Mouse (Mus musculus): Measurements from ENCODE around the gene Mroh2a.

The Mroh2a gene

DNA sequence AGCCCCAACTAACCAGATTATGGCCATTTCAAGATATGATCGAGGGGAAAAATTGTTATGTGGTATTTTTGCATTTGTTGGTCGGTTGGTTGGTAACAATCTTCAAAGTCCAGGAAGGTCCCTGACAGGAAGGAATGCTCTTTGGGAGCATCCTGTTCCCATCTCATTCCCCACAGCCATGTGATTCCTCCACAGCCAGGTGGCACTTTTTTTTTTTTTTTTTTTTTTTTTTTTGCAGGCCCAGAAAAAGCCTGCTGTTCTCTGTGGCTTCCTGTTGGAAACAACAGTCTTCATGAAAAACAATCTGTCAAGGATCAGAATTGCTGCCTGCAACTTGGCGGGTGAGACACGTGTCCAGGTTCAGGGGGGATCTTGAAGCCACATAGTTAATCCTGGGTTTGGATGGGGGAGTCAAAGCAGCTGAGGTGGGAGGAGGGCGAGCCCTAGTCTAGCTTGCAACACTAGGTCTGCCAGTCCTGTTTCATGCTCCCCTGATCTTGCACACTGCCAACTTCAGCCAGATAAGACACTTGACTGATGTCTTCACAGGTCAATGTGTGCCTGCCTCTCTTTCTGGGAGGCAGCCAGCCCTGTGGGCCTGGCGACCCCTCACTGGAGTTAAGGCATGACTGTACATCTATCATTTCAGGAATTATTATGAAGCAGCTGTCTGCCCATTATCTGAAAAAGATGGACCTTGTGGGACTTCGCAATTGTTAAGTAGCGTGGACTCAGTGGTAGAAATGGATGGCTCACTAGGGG, 32.3 kb downstream of the Mroh2a start:
- no peak for DNase-seq (ENCODE audit: low spot score in 2 of 2)

- DNase-seq (ENCODE audit: low spot score in 2 of 2), result no peak
Observed at GRCm38 (mm10) chr1:88259643-88260024, 32.8 kb downstream of the Mroh2a start.

- no peak for DNase-seq (ENCODE audit: low spot score in 2 of 2)
Observed at GRCm38 (mm10) chr1:88260114-88260513, 33.3 kb downstream of the Mroh2a start.

DNA sequence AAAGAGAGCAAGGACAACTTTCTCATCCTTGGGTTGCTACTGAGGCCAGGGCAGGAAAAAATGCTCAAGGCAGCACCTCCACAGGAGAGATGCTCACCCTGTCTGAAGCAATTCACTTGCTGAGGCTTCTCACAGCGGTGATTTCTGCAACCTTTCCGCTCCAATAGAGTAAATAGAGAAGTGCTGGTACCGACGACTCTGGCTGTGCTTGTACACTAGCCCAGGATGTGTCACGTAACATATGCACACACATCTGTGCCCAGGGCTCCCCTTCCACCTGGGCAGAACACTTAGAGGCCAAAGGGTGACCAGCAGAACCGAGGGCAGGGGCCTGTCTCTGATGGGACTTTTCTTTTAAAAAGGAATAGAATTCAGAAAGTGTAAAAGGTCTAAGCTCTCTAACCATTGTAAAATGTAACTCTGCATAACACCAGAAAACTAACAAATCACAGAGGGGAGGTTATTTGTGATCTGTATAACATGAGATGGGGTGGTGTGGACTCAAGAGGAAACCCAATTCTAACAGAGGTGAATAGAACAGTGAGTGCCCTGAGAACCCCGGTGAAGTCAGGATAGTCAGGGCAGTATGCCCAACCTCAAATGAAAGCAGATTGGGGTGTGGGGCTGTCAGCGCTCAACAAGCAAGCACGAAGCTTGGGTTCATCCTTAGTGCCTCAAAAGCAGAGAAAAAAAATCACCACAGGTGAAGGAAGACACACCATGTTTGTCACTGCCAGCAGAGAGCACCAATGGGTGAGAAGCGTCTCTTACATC, 34.0 kb downstream of the Mroh2a start:
- DNase-seq (ENCODE audit: low spot score in 2 of 2), result no peak

GRCm38 (mm10) chr1:88261706-88262105, 34.9 kb downstream of the Mroh2a start:
- DNase-seq (ENCODE audit: low spot score in 2 of 2), result no peak

- DNase-seq (ENCODE audit: low spot score in 2 of 2), result peak in 1 of 2 experiments; percentile 30
Observed at GRCm38 (mm10) chr1:88262255-88262654, 35.5 kb downstream of the Mroh2a start.

DNA sequence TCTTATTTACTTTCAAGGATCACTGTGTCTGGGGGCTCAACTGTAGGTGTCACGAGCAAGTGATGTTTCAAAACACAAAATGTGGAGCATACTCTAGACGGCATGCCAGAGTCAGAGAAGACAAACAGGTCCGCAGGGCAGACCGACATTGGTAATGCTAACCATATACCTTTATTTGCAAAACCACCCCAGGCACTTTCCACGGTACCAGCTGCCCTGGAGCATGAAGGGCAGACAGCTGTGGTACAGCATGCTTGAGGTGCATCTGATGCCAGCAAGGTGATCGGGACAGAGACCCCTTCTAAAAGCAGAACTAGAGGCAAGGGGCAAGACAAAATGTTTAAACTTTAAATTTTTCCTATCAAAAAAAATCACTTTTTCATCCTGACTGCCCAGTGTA, 36.2 kb downstream of the Mroh2a start:
- no peak for DNase-seq (ENCODE audit: low spot score in 2 of 2)

DNA sequence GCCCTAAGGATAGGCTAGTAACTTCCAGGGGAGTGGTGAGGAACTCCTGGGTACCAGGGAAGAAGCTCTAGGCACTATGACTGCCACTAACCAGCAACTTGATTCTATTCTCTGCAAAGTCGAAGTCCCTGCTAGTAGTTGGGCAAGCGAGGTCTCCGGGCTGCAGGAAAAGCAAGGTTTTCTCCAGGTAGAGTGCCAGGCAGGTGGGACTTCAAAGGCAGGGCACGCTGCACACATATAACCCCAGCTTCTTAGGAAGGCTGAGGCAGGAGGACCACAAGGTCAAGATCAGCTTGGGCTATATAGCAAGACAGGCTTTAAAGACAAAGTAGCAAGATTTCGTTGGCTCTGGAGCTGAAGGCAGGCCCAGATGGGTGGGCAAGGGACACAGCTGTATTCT, 37.0 kb downstream of the Mroh2a start:
- DNase-seq (ENCODE audit: low spot score in 2 of 2), result no peak

- no peak for DNase-seq (ENCODE audit: low spot score in 2 of 2)
Observed at GRCm38 (mm10) chr1:88264237-88264868, 37.6 kb downstream of the Mroh2a start.

- DNase-seq (ENCODE audit: low spot score in 2 of 2), result no peak
Observed at GRCm38 (mm10) chr1:88264869-88265240, 38.1 kb downstream of the Mroh2a start.

- no peak for DNase-seq (ENCODE audit: low spot score in 2 of 2)
Observed at GRCm38 (mm10) chr1:88266123-88266522, 39.3 kb downstream of the Mroh2a start.

GRCm38 (mm10) chr1:88267489-88267888, 40.7 kb downstream of the Mroh2a start:
- DNase-seq (ENCODE audit: low spot score in 2 of 2), result no peak

DNA sequence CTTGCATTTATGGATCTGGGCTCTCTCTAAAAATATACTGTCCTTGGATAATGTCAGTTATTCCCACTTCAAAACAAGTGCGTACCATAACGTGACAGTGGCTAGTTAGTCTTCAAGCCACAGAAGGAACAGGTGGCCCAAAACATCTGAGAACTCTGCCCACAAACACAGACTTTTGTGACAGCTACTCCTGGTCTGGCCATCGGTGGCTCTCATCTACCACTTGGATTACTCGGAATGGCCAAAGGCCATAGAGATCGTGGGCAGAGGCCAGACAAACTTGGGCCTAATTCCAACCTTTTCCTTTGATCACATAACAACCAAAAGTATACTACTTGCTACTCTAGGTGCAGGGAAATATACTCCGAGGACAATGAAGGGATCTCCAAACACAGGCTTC, 41.3 kb downstream of the Mroh2a start:
- no peak for DNase-seq (ENCODE audit: low spot score in 2 of 2)

GRCm38 (mm10) chr1:88269539-88270309, 42.9 kb downstream of the Mroh2a start:
- DNase-seq (ENCODE audit: low spot score in 2 of 2), result no peak

DNA sequence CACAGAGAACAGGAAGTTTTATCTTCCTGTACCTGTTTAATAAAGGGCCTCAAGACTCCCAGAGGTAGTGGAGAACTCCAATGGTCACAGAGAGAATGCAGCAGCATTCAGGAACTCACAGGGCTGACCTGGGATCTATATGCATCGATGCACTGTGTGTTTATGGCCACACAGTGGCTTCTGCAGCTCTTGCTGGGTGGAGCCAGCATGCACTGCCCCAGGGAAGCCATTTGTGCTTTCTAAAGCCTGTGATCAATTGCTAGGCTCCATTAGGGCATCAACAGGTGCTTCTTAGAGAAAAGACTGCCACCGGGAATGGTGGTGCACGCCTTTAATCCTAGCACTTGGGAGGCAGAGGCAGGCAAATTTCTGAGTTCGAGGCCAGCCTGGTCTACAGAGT, 46.1 kb downstream of the Mroh2a start:
- DNase-seq (ENCODE audit: low spot score in 2 of 2), result no peak

DNA sequence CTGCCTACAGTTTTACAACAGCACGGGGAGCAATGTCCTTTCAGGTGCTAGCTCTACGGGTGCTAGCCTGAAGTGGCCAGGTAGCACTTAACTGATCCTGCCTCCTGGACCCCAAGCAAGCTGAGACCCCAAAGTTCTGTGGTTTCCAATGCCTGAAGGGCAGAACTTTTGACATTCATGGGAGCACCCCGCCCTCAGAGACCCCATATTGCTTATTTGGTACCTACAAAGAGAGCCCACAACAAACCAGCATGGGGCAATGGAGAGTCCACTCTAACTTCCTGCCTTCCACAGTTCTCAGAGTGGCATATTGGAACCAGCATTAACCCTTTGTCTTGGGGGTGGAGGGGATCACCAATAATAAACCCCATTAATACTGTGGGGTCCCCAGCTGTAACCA, 46.5 kb downstream of the Mroh2a start:
- no peak for DNase-seq (ENCODE audit: low spot score in 2 of 2)

DNA sequence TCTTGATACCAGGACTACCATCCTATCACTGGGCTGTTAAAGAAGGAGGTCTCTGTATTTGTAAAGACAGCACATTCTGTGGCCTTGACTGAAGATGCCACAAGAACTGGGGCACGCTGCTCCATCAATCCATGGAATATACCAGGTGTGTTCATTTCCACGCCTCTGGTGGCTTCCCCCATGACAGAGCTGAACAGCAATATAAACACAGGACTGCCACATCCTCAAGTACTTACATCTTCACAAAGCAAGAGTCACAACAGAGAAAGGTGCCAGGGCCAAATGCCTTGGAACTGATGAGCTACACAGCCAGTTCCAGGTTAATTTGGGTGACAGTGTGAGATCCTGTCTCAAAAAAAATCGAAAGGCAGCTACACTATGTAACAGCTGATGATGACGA, 47.0 kb downstream of the Mroh2a start:
- no peak for DNase-seq (ENCODE audit: low spot score in 2 of 2)

- no peak for DNase-seq (ENCODE audit: low spot score in 2 of 2)
Observed at GRCm38 (mm10) chr1:88274371-88275077, 47.7 kb downstream of the Mroh2a start.

DNA sequence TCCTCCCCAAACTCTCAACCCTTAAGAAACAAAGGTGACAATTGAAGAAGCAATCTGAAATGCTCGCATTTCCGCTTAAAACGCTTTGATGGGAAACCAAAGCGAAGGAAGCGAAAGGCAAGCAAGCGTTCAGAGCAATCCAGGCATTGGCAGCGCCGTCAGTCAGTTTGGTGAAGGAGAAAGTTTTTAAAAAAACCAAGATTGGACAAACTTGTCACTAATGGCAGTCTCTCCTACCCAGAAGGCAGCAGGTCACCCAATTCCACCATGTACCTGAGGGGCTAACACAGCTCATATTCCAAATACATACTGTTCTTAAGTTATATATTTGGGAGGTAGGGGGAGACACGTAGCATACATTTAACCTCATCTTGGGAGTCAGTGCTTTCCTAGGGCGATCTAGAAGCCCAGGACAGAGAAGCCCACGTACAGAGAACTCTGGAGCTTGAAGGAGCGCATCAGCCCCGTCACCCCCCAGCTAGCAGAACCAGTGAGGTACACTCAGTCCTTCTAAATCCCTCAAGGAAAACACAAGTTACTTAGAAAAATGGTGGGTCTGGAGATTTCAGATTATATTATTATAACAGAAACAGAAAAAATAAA, 48.4 kb downstream of the Mroh2a start:
- DNase-seq (ENCODE audit: low spot score in 2 of 2), result no peak

GRCm38 (mm10) chr1:88275698-88276523, 49.1 kb downstream of the Mroh2a start:
- DNase-seq (ENCODE audit: low spot score in 2 of 2), result no peak

All from heart, adult 9 months (tissue).